Mouse (Mus musculus) lung, adult 2 months (tissue): ENCODE measurements around the gene Lemd2. TPM values are rescaled to one million over a fixed set of nuclear protein-coding genes. Genes with fewer than 3 reads are reported as not detected.
"Not testable (repeated sequence)": the region's sequence is repeated elsewhere in the genome, so short reads cannot be mapped to it uniquely, and the experiment has no call there.

Experiments used
- DNase-seq: peaks from one replicate; pipeline ENCODE4 v3.0.0; 2022
- H3K4me1 ChIP-seq: fragments of 200-500 bp; 2 replicates; pipeline ENCODE4 v1.6.1; 2011; ENCODE audit warnings: low read length; ENCODE audit not compliant: control insufficient read depth, insufficient read depth
- H3K4me3 ChIP-seq: fragments of 200-500 bp; replicated peaks from 2 replicates; pipeline ENCODE3; 2011; ENCODE audit warnings: low read depth, mild to moderate bottlenecking, control low read depth, low read length; ENCODE audit errors: extremely low read depth
- CTCF ChIP-seq: fragments of 200-500 bp; IDR thresholded peaks from 2 replicates; pipeline ENCODE4 v1.5.1; 2011; ENCODE audit warnings: mild to moderate bottlenecking, low read length, control low read depth; ENCODE audit not compliant: insufficient read depth
- POLR2A ChIP-seq: fragments of 200-500 bp; IDR thresholded peaks from 2 replicates; pipeline ENCODE4 v1.6.1; 2011; ENCODE audit warnings: low read depth, mild to moderate bottlenecking, control low read depth, low read length, borderline replicate concordance; ENCODE audit errors: extremely low read depth
- WGBS: fragments of 180-500 bp; shearing (Covaris S2); methylation state at CpG from one replicate; pipeline ENCODE4 v1.1.7; 2018; 5-methylcytosine and 5-hydroxymethylcytosine counted together
- polyA plus RNA-seq: library from polyadenylated mRNA; depleted of rRNA; stranded (reverse); fragments of >200 nt; gene quantifications from 2 replicates; pipeline ENCODE4 v1.2.3, GENCODE M21; 2012

The Lemd2 gene
- polyA plus RNA-seq, 1 experiment = 89.9 TPM

- Histone ChIP-seq H3K4me3 (no peak overlapping the region), H3K4me1 (peaks cover 27% of the 10 kb centered on the region)
- TF ChIP-seq CTCF = no peak
- no peak for TF ChIP-seq POLR2A
- 32% methylated on average over 15 of the region's 15 CpGs for WGBS
- peak; percentile 62 for DNase-seq
Measured at GRCm38 (mm10) chr17:27240556-27241457, 36.5 kb upstream of the Lemd2 start.

GRCm38 (mm10) chr17:27239941-27240340, 35.7 kb upstream of the Lemd2 start:
- no peak for DNase-seq
- Histone ChIP-seq H3K4me1 (peaks cover 27% of the 10 kb centered on the region), H3K4me3 (no peak overlapping the region)
- TF ChIP-seq POLR2A (no peak), CTCF (no peak)
- 83% methylated on average over 5 of the region's 5 CpGs for WGBS

GRCm38 (mm10) chr17:27238637-27239036, 34.4 kb upstream of the Lemd2 start:
- no peak for DNase-seq
- TF ChIP-seq CTCF = no peak
- no peak for TF ChIP-seq POLR2A
- Histone ChIP-seq H3K4me3 (no peak overlapping the region), H3K4me1 (peaks cover 27% of the 10 kb centered on the region)
- WGBS = 49% methylated on average over 8 of the region's 8 CpGs

GRCm38 (mm10) chr17:27237731-27238130, 33.5 kb upstream of the Lemd2 start:
- no peak for DNase-seq
- WGBS = 87% methylated on average over 8 of the region's 8 CpGs

GRCm38 (mm10) chr17:27233298-27233697, 29.0 kb upstream of the Lemd2 start:
- Histone ChIP-seq H3K4me3 (no peak overlapping the region), H3K4me1 (no peaks in the 10 kb centered on the region)
- TF ChIP-seq POLR2A (no peak), CTCF (no peak)
- no peak for DNase-seq
- WGBS = 66% methylated on average over 7 of the region's 7 CpGs

More at GRCm38 (mm10) chr17:27237731-27238130, 33.5 kb upstream of the Lemd2 start:
- no peak for TF ChIP-seq POLR2A
- no peak for TF ChIP-seq CTCF
- H3K4me1 ChIP-seq = peaks cover 25% of the 10 kb centered on the region
- H3K4me3 ChIP-seq = no peak overlapping the region

- 83% methylated on average over 3 of the region's 3 CpGs for WGBS
- no peak overlapping the region for H3K4me3 ChIP-seq
- no peak for DNase-seq
- no peak for TF ChIP-seq POLR2A
- TF ChIP-seq CTCF = no peak
- no peaks in the 10 kb centered on the region for H3K4me1 ChIP-seq
Measured at GRCm38 (mm10) chr17:27232176-27232575, 27.9 kb upstream of the Lemd2 start.

GRCm38 (mm10) chr17:27231586-27231985, 27.3 kb upstream of the Lemd2 start:
- H3K4me3 ChIP-seq, DNase-seq, H3K4me1 ChIP-seq: not testable (repeated sequence)
- 85% methylated on average over 4 of the region's 4 CpGs for WGBS

GRCm38 (mm10) chr17:27231146-27231503, 26.9 kb upstream of the Lemd2 start:
- no peak for DNase-seq
- TF ChIP-seq CTCF = no peak
- no peak for TF ChIP-seq POLR2A
- H3K4me3 ChIP-seq = no peak overlapping the region
- H3K4me1 ChIP-seq = no peaks in the 10 kb centered on the region
- 46% methylated on average over 6 of the region's 6 CpGs for WGBS

GRCm38 (mm10) chr17:27230455-27231145, 26.3 kb upstream of the Lemd2 start:
- TF ChIP-seq POLR2A = no peak
- no peak for TF ChIP-seq CTCF
- no peaks in the 10 kb centered on the region for H3K4me1 ChIP-seq
- H3K4me3 ChIP-seq = no peak overlapping the region
- DNase-seq = no peak
- 55% methylated on average over 8 of the region's 8 CpGs for WGBS
